Mouse (Mus musculus): ENCODE measurements at regions not wholly inside any gene's neighbourhood (a gene's known extent, or its start where the extent isn't known, plus 50 kb on each side); places are given as distances from the start of the nearest gene placed in this dataset.

DNA sequence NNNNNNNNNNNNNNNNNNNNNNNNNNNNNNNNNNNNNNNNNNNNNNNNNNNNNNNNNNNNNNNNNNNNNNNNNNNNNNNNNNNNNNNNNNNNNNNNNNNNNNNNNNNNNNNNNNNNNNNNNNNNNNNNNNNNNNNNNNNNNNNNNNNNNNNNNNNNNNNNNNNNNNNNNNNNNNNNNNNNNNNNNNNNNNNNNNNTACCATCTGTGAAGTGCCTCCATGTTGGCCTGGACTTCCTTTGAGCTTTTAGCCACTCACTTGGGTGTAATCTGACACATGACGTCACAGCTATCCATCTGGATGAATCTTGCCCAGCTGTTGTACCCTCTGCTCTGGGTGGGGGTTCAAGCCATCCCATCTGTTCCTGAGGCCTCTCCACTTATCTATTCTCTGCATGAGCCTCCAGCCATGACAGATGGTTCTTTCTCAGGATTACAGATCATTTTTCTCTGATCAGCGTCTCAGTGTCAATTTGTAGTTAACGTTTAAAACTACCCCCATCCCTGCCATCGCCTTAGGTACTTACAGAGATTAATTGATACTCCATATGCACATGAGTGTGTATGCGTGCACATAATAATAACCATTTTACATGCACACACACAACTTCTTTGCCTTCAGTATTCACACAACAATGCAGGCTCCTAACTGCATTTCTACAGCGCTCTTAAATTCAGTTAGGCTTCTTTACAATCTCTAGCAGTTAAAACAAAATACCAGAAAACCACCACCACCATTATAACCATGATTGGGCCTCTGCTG is 194.0 kb upstream of the Egfl6 start:
- Histone ChIP-seq H3K27me3 (replicated peaks) (no peaks in the 10 kb centered on the region; the same call in 1 of the 2 replicates), H3K36me3 (no peaks in the 10 kb centered on the region), H3K4me3 (no peak overlapping the region), H3K27ac (replicated peaks) (no peak overlapping the region), H3K4me2 (no peak overlapping the region), H3K9ac (no peak overlapping the region), H3K9me3 (no peaks in the 10 kb centered on the region), H3K4me1 (no peaks in the 10 kb centered on the region)
- WGBS = 71% methylated on average over 6 of the region's 6 CpGs
- no peak for ATAC-seq (ENCODE audit: extremely low read depth, insufficient number of reproducible peaks, low FRiP score, low TSS enrichment)

DNA sequence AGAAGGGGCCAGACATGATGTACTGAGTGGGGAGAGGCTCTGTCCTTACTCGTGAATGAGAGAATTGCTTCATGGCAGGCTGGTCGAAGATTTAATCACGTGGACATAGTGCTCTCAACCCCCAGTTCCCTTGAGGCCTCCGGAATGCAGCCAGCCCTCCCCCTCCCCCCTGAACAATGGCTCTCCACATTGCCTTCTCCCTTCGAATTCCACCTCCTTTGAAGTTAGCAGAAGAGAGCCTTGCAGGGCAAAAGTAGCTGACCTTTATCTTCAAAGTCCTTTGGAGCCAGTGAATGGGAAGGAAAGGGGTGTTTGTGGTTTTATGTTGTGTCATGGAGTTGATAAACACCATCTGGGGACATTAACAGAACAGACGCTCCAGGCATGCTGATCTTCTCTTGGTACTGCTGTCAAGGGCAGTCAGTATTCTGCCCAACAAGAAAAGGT is 187.9 kb upstream of the Egfl6 start:
- no peak overlapping the region for H3K9ac ChIP-seq

DNA sequence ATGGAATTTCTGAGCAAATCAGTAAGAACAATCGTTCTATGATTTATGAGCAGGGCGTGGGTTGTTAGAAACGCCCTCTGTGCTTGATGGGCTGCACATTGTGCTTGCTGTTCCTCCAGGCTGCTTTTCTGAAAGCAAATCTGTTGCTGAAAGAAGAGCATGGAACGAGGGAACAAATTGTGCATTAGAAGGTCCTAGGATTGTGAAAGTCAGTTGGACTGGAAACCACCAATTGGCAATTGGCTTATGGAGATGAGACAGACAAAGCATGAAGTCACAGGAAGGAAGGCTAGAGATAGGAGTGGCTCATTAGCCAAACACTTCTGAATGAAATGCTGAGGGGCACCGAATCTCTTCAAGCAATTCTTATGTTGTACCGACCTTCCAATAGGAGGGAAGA is 181.5 kb upstream of the Egfl6 start:
- Histone ChIP-seq H3K9me3 (no peaks in the 10 kb centered on the region), H3K36me3 (no peaks in the 10 kb centered on the region), H3K4me2 (no peak overlapping the region), H3K4me3 (no peak overlapping the region), H3K9ac (no peak overlapping the region), H3K27me3 (replicated peaks) (peaks cover 8% of the 10 kb centered on the region), H3K4me1 (no peaks in the 10 kb centered on the region), H3K27ac (replicated peaks) (no peak overlapping the region)
- WGBS = 82% methylated on average over 6 of the region's 6 CpGs
- no peak for ATAC-seq (ENCODE audit: extremely low read depth, insufficient number of reproducible peaks, low FRiP score, low TSS enrichment)

More for the DNA sequence above, 187.9 kb upstream of the Egfl6 start:
- Histone ChIP-seq H3K4me2 (no peak overlapping the region), H3K4me3 (no peak overlapping the region), H3K36me3 (no peaks in the 10 kb centered on the region), H3K9me3 (no peaks in the 10 kb centered on the region), H3K4me1 (no peaks in the 10 kb centered on the region), H3K27ac (replicated peaks) (no peak overlapping the region), H3K27me3 (replicated peaks) (no peaks in the 10 kb centered on the region; the same call in 1 of the 2 replicates)
- WGBS = 22% methylated on average over 6 of the region's 6 CpGs
- no peak for ATAC-seq (ENCODE audit: extremely low read depth, insufficient number of reproducible peaks, low FRiP score, low TSS enrichment)

DNA sequence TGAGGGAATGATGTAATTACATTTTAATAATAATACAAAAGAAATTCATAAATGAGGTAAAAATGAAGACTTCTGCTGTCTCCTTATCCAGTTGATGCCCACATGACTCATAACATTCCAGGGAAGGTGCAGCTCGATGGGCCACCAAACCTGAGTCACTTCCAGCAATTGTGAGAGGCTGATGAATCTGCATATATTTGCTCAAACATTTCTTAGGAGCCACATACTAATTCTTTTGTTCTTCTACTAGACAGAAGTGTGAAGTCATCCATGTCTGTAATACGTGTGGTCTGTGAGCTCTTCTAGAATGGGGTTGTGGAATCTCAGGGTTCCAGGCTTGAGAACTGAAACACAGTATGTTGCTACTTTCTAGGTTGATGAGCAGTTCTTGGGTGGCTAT is 180.1 kb upstream of the Egfl6 start:
- peaks cover 8% of the 10 kb centered on the region for H3K27me3 ChIP-seq (replicated peaks)
- no peaks in the 10 kb centered on the region for H3K4me1 ChIP-seq
- H3K27ac ChIP-seq (replicated peaks) = no peak overlapping the region
- ATAC-seq (ENCODE audit: extremely low read depth, insufficient number of reproducible peaks, low FRiP score, low TSS enrichment) = no peak
- H3K9me3 ChIP-seq = no peaks in the 10 kb centered on the region
- no peak overlapping the region for H3K4me2 ChIP-seq
- no peaks in the 10 kb centered on the region for H3K36me3 ChIP-seq
- WGBS = 70% methylated on average over 2 of the region's 2 CpGs
- no peak overlapping the region for H3K4me3 ChIP-seq
- no peak overlapping the region for H3K9ac ChIP-seq

DNA sequence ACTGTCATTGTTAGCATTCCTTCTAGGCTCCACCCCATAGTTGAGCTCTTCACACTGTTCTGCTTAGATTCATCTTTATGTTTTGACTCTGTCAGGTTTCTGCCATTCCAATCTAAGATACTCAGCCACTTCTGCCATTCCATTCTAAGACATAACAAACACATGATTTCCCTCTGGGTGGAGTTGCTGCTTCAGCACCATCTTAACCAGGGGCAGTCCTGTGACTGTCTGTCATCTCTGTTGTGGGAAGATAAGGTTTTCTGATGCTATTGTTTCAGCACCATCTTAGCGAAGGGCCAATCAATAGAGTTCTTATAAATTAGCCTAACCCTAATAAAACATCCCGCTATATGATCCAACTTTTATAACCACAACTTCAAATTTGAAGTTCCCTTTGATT is 176.6 kb upstream of the Egfl6 start:
- WGBS = 86% methylated on average over 2 of the region's 2 CpGs

DNA sequence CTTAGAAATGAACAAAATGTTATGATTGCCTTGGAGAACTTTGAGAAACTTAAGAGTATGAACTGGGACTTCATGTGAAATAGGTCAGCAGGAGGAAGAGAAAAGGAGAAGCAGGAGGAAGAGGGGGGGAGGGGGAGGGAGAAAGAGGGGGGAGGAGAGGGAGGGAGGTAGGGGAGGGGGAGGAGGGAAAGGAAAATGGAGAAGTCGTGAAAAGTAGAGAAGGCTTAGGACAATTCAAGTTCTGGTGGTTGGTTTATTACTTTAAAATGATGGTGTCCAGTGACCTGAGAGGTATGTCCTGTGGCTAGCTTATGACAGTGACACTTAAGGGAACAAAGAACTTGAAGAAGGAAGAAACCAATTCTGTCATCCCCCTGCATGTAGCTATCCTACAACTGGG is 171.6 kb upstream of the Egfl6 start:
- no peak for ATAC-seq (ENCODE audit: extremely low read depth, insufficient number of reproducible peaks, low FRiP score, low TSS enrichment)
- Histone ChIP-seq H3K4me1 (no peaks in the 10 kb centered on the region; the same call in 1 of the 2 replicates), H3K4me3 (no peak overlapping the region), H3K27me3 (replicated peaks) (peaks cover 13% of the 10 kb centered on the region), H3K9ac (no peak overlapping the region), H3K9me3 (no peaks in the 10 kb centered on the region), H3K36me3 (no peaks in the 10 kb centered on the region), H3K4me2 (no peak overlapping the region), H3K27ac (replicated peaks) (no peak overlapping the region)
- 92% methylated on average over 1 of the region's 1 CpGs for WGBS

More for the DNA sequence above, 176.6 kb upstream of the Egfl6 start:
- Histone ChIP-seq H3K27ac (replicated peaks) (no peak overlapping the region), H3K36me3 (no peaks in the 10 kb centered on the region), H3K4me2 (no peak overlapping the region), H3K4me3 (no peak overlapping the region), H3K27me3 (replicated peaks) (peaks cover 21% of the 10 kb centered on the region), H3K9ac (no peak overlapping the region), H3K9me3 (no peaks in the 10 kb centered on the region), H3K4me1 (no peaks in the 10 kb centered on the region)
- ATAC-seq (ENCODE audit: extremely low read depth, insufficient number of reproducible peaks, low FRiP score, low TSS enrichment) = no peak

DNA sequence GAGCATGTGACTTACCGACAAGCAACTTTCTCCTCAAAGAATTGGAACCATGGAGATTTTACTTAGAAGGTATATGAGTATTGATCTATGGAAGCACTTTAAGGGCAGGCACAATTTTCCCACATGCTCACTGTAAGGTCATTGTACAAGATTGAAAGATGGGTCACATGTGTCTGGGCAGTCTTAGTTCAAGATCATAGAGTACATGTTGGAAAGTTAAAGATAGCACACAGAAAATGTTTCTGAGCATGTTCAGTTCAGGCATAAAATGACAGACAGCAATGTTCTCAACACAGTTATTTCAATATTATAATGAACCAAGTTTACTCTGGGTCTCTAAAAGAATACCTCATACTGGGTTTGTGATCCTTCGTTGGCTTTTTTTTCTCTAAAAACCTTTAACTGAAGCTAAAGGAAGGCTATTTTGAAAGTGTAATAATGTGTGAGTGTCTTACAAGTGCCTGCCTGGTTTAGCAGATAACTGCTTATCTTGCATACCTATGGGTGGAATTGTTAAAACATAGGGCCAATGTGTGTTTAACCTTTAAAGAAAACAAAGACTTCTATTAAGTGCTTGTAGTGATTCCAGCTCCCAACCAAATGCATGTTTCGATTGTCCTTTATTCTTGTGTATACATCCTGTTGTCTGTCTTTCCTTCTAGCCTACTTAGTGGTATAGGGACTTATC is 169.6 kb upstream of the Egfl6 start:
- H3K27me3 ChIP-seq (replicated peaks) = peaks cover 13% of the 10 kb centered on the region
- H3K4me3 ChIP-seq = no peak overlapping the region
- H3K27ac ChIP-seq (replicated peaks) = no peak overlapping the region
- WGBS = 48% methylated on average over 3 of the region's 3 CpGs
- no peaks in the 10 kb centered on the region; the same call in 1 of the 2 replicates for H3K4me1 ChIP-seq
- H3K9ac ChIP-seq = no peak overlapping the region
- no peaks in the 10 kb centered on the region for H3K9me3 ChIP-seq
- H3K4me2 ChIP-seq = no peak overlapping the region
- ATAC-seq (ENCODE audit: extremely low read depth, insufficient number of reproducible peaks, low FRiP score, low TSS enrichment) = no peak
- no peaks in the 10 kb centered on the region for H3K36me3 ChIP-seq

DNA sequence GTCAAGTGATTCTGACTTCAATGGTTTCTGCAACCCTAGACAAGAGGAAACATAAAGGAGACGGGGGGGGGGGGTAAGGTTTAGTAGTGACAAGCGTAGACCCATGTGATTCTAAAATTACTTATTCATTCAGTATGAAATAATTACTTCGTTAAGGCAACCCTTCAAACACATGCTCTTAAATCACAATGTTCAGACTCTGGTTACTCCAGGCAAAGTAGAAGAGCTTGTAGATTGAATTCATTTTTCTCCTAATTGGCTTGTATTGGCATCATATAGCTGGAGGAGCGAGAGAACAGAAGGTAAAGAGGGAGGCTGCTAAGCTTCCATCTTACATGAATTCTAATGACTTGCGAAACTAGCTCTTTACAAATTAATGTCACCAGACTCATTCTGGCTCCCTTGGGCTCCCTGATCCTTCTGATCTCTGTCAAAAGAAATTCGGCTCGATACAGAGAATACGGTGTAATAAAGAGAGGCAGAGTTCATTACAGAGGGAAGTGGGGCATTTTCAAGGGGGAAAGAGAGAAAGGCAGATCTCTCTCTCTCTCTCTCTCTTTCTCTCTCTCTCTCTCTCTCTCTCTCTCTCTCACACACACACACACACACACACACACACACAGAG is 163.6 kb upstream of the Egfl6 start:
- no peak for ATAC-seq (ENCODE audit: extremely low read depth, insufficient number of reproducible peaks, low FRiP score, low TSS enrichment)

DNA sequence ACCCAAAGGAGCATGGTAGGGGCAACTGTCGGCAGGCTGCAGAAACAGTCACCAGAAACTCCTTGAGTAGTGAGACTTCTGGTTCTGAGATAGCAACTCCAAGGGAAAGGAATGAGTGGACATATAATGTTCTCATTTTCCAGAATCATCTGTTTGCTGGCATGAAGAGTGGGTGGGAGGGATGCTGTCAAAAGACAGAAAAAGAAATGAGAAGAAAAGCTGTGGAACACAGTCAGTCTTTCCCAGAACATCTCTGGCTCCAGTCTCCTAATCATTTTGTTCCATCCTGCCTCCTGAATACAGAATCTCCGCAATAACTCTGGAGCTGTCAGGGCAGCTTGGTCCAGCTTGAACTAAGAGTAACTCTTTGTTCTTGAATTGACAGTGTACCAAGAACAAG is 145.8 kb upstream of the Egfl6 start:
- Histone ChIP-seq H3K4me1 (no peaks in the 10 kb centered on the region), H3K9ac (no peak overlapping the region), H3K27ac (replicated peaks) (no peak overlapping the region), H3K9me3 (no peaks in the 10 kb centered on the region), H3K4me3 (no peak overlapping the region), H3K4me2 (no peak overlapping the region), H3K27me3 (replicated peaks) (peaks cover 6% of the 10 kb centered on the region; the same call in 1 of the 2 replicates), H3K36me3 (no peaks in the 10 kb centered on the region)
- ATAC-seq (ENCODE audit: extremely low read depth, insufficient number of reproducible peaks, low FRiP score, low TSS enrichment) = no peak
- 69% methylated on average over 2 of the region's 2 CpGs for WGBS

More for the DNA sequence above, 163.6 kb upstream of the Egfl6 start:
- no peaks in the 10 kb centered on the region for H3K4me1 ChIP-seq
- no peaks in the 10 kb centered on the region for H3K36me3 ChIP-seq
- no peak overlapping the region for H3K4me2 ChIP-seq
- H3K9ac ChIP-seq = no peak overlapping the region
- WGBS = 79% methylated on average over 8 of the region's 8 CpGs
- no peak overlapping the region for H3K27ac ChIP-seq (replicated peaks)
- no peaks in the 10 kb centered on the region for H3K9me3 ChIP-seq
- no peak overlapping the region for H3K4me3 ChIP-seq
- peaks cover 7% of the 10 kb centered on the region; the same call in 1 of the 2 replicates for H3K27me3 ChIP-seq (replicated peaks)

DNA sequence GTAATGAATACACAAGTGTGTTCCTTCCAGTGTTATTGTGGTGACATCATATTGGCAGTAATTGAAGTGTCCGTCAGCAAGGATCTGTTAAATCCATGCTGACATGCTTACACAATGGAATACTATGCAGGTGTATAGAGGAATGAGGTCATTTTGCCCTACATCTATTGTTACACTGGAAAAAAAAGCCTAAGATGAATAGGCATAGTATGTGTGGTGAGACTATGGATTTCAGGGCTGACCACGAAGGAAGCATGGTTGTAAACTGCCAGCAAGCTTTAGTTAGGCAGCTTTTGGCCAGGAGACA is 143.1 kb upstream of the Egfl6 start:
- Histone ChIP-seq H3K4me1 (no peaks in the 10 kb centered on the region), H3K4me2 (no peak overlapping the region), H3K9me3 (no peaks in the 10 kb centered on the region), H3K4me3 (no peak overlapping the region), H3K36me3 (no peaks in the 10 kb centered on the region), H3K27me3 (replicated peaks) (peaks cover 6% of the 10 kb centered on the region; the same call in 1 of the 2 replicates), H3K27ac (replicated peaks) (no peak overlapping the region), H3K9ac (no peak overlapping the region)
- WGBS = 76% methylated on average over 2 of the region's 2 CpGs
- no peak for ATAC-seq (ENCODE audit: extremely low read depth, insufficient number of reproducible peaks, low FRiP score, low TSS enrichment)

DNA sequence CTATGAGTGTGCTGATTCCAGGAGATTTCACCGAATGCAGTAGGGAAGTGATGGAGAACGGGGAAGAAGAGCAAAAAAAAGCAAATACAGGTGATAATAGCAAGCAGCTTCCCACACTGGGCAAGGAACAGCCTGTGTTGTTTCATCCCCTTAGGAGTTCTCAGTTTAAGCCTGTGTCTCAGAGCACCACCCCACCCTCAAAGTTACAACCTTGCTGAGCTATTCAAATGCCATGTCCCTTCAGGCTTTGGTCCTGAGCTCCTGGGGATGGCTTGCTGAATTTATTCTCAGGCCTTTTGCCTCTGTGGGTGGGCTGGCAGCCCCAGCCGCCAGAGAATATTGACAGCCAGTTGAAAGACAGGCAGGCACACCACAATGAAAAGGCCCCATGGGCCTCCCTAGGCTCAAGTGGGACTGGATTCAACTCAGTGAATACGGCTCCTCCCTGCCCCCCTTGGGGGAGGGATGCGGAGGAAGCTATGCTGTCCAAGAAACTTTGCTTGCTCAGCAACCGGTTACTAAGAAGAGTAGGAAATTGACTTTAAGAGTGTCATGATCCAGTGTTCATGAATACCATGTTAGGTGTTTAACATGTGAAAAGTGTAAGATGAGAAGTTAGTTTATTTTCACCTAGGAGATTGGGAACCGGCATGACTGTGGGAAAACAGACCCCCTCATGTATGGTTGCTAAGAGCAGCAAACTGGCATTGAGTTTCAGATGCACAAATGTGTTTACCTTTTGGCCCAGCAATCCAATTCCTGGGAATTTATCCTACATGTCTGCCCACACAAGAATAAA is 142.5 kb upstream of the Egfl6 start:
- no peaks in the 10 kb centered on the region for H3K4me1 ChIP-seq
- ATAC-seq (ENCODE audit: extremely low read depth, insufficient number of reproducible peaks, low FRiP score, low TSS enrichment) = no peak
- WGBS = 47% methylated on average over 7 of the region's 7 CpGs

More for the DNA sequence above, 142.5 kb upstream of the Egfl6 start:
- no peak overlapping the region for H3K9ac ChIP-seq
- H3K27ac ChIP-seq (replicated peaks) = no peak overlapping the region
- H3K9me3 ChIP-seq = no peaks in the 10 kb centered on the region
- no peak overlapping the region for H3K4me2 ChIP-seq
- no peaks in the 10 kb centered on the region for H3K36me3 ChIP-seq
- H3K4me3 ChIP-seq = no peak overlapping the region
- peaks cover 6% of the 10 kb centered on the region; the same call in 1 of the 2 replicates for H3K27me3 ChIP-seq (replicated peaks)
